Mouse (Mus musculus): ENCODE results near the gene Gm49361. TPM values are rescaled to one million over a fixed set of nuclear protein-coding genes. Genes with fewer than 3 reads are reported as not detected.

Gene Gm49361
- total RNA-seq, 2 experiments from 2014 or later: not detected

DNA sequence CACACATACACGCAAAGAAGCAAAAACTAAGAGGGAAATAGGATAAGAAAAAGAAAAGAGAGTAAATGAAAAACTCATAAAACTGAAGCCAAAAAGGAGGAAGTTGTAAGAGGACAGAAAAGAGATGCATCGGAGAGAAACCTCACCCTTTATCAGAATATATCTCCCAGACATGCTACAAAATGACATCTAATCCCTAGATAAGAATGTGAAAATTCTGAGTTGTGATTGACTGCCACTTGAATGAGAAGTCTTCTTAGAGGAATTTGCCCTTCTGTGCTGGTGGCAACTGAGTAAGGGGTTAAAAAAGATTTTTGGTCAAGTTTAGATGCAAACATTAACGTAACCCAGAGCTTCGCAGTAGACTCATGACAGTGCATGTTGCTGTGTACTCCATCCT is 99.7 kb downstream of the Gm49361 start:
- no peak for ATAC-seq (replicated peaks; ENCODE audit: low FRiP score, poor library complexity, severe bottlenecking)

DNA sequence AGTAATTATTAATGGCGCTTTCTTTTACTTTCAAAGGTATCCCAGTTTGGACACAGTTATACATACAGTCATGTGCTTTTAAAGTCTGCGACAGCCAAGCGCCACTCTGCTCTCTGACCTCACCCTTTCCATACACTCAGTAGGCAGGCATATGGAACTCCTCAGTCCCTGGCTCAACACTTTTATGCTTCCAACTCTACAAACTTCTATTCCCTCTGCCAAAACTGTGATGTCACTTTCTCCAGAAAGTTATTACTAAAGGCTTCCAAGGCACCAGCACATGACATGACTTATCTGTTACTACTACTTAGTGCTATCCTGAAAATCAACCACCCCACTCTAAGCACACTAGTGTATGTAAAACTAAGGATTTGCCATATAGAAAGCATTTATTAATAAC is 106.8 kb downstream of the Gm49361 start:
- ATAC-seq (replicated peaks; ENCODE audit: low FRiP score, poor library complexity, severe bottlenecking): no peak

DNA sequence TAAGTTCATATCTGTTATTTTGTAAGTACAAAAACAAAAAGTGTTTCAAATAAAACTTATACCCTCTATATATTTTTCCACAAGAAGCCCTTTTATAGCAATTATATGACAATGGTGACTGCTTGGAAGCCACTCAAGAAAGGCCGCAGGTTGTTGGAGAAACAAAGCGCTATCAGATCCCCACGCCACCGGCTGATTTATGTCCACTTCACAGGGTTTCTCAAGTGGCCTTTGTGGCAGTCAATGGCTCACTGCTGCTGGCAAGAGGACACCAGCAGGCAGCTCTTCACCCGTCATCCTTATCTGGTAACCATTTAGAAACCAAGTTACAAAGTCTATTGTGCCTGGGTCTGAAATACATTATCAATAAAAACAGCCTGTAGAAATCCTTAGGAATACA is 111.8 kb downstream of the Gm49361 start:
- ATAC-seq (replicated peaks; ENCODE audit: low FRiP score, poor library complexity, severe bottlenecking): no peak

DNA sequence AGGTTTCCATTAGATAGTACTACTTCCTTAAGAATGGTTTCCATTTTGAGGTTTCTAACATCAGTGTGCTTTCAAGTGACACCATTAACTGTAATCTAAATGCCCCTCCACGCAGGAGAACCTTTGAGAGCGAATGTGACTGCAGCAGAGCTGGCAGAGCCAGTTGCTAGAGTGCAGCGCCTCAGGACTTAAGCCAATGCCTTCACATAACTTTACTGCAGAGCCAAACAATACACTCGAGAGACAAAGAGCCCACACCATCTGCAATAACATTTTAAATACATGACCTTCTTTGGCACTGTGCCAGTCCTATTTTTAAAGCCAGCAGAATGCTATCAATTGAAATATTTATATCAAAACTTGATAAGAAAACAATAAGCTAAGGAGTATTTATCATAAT is 116.3 kb downstream of the Gm49361 start:
- ATAC-seq (replicated peaks; ENCODE audit: low FRiP score, poor library complexity, severe bottlenecking): no peak

DNA sequence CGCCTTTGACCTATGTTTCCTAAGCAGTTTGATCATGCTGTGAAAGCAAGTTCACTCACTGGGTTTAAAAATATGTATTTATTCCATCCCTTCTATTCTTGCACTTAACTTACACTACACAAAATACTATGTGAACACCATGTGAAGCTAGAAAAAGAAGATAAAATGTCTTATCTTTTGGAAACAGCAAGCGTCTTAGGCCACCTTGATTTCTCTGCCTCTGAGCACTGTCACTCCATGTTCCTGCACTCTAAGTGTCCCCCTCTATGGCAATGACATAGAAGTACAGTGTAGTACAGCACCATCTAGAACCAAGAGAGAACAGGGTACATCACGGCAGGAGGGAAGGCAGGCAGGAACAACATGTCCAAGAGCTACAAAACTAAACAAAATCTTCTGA is 123.0 kb downstream of the Gm49361 start:
- ATAC-seq (replicated peaks; ENCODE audit: low FRiP score, poor library complexity, severe bottlenecking): peak; percentile 67; the same call in 1 of the 2 replicates

DNA sequence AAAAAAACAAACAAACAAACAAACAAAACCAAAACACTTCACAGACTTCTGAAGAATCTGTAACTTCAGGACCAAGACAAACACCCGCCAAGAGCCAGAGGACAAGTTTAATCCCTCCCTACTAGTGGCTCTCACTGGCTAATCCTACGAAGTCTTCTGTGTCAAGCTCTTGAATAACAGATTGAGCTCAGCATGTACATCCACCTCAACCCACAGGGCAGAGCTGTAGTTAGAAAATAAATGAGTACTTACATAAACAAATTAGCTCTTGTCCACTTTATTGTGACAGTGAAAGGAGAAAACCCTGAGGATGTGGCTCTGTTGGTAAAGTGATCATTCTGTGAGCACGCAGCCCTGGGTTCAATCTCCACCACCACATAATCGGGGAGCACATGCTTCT is 124.2 kb downstream of the Gm49361 start:
- no peak for ATAC-seq (replicated peaks; ENCODE audit: low FRiP score, poor library complexity, severe bottlenecking)

DNA sequence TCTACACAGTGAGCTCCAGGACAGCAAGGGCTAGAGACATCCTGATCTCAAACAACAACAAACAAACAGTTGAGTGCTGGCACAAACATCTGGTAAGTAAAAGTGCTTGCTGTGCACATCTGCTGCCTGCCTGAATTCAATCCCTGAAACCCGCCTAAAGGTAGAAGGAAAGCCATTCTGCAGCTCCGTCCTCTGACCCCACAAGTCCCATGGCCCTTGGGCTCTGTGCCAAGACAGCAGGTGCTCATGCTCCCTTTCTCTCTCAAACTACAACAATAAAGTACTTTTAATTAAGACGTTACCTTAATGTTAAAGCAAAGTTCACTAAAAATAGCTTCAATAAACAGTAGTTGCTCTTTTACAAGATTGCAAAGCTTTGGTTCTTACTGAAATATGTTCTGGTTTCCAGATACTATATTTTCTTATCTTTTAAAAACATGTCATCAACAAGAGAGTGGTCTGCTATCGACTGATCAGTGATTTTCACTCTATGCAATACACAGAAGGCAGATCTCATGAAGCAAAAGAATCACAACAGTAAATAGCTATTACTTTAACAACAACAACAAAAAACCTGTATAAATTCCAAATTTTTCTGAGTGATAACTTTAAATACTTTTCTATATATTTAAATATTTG is 125.2 kb downstream of the Gm49361 start:
- no peak for ATAC-seq (replicated peaks; ENCODE audit: low FRiP score, poor library complexity, severe bottlenecking)

DNA sequence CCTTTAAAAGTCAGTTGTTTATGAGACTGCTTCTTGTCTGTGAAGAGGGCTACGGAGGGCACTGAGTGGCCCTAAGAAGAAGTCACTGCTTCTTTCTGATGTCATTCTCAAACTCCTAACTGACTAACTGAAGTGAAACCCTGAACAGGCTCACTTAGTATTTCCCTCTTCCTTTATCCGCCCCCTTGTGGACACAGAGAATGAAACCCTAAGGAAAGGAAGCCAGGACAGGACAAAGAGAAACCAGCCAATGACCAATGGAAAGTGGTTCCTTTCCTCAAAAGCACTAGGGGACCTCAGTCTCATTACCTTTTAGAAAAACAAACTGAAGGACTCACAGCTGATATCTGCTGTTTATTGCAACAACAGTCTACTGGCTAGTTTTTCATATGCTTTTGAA is 126.4 kb downstream of the Gm49361 start:
- no peak for ATAC-seq (replicated peaks; ENCODE audit: low FRiP score, poor library complexity, severe bottlenecking)

DNA sequence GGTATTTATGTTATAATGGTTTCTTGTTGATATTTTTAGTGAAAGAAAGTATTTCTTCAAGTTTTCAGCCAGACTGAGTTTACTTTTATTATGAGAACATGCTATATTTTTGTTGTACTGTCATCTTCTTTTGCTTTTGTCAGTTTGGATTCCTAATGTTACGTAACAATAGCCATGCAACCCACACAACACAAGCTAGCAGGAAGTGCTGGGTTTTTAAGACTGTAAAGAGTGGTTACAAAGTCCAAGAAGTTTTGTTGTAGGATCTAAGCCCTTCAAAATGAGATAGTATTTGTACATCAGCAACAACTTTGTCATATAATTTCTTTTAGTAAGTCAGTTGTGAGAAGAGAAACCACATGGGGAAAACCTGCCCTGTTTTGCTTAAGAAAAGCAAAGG is 128.2 kb downstream of the Gm49361 start:
- no peak for ATAC-seq (replicated peaks; ENCODE audit: low FRiP score, poor library complexity, severe bottlenecking)

DNA sequence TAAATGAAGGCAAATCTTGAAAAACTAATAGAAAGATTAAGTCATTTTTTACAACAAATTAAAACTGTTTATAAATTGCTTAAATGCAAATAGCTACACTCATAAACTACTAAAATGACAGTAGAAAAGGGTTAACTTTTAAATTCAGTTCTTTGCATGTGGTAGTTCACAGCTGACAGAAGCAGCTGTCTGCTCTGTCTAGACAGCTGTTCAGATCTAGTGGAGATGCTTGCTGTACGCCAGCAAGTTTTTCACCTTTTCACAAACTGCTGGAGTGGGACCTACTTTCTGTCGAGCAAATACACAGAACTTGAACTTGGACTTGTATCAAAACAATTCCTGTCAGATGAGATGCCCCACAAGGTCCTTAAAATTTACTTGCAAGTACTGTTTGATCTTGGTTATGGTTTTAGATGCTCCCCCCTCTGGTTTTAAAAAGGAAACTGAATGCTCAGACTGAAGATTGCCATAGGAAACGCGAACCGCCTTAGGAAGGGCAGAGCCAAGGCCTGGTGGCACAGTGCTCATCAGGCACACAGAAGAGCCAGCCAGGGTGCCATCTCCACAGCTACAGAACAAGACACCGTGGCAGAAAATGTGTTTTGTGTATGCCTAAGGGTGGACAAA is 129.5 kb downstream of the Gm49361 start:
- ATAC-seq (replicated peaks; ENCODE audit: low FRiP score, poor library complexity, severe bottlenecking): no peak

DNA sequence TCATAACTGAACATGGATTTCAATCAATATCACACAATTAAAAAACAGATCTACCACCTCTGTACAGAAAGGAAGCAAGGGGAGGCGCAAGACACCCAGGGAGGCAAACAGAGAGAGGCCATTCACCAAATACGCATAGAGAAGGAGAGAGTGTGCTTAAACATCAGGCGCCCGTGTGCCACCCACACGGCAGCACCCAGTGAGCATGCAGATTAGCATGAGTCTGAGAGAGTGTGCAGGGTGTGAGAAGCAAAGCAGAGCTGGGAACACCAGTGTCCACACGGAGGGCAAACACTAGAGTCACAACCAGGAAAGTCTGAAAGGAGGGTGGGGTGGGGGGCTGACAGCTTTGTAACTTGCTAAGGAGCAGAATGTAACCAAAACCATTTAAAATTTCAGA is 130.1 kb downstream of the Gm49361 start:
- ATAC-seq (replicated peaks; ENCODE audit: low FRiP score, poor library complexity, severe bottlenecking): no peak

DNA sequence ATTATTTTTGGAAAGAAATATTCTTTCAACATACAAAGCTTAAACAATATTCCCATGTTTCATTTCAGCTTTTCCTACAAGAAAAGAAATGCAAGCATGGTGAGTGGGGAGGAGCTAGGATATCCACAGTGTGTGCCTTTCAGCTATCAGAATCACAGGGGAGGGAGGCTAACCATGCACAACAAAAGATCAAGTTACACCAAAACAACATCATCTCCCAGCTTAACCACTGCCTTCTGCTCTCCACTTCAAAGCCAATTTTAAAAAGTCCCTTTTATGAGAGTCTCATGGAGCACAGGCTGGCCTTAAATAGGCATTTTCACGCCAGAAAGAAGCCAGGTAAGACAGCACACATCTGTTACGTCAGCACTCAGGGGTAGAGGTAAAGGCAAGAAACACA is 134.9 kb downstream of the Gm49361 start:
- ATAC-seq (replicated peaks; ENCODE audit: low FRiP score, poor library complexity, severe bottlenecking): no peak

DNA sequence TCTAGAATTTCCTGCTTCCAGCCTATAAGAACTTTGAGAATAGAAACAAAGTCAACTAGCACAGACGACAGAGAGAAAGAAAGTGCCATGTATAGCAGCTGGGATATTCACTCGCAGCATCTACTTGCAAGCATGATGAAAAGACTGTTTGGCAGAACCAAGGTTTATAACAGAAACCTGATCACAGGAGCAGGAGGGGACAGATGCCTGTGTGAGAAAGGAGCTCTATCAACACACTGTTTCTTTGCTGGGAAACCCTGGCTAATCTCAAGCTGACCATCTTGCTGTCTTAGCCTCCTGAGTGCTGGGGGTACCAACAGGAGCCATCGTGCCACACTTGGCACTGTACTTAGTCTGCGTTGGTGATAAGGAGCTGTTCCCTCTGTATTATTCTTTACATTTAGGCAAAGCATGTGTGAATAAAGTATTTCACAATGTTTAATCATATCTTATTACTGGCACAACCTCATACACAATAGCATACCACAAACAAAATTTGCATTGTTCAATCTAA is 136.0 kb downstream of the Gm49361 start:
- ATAC-seq (replicated peaks; ENCODE audit: low FRiP score, poor library complexity, severe bottlenecking): no peak

DNA sequence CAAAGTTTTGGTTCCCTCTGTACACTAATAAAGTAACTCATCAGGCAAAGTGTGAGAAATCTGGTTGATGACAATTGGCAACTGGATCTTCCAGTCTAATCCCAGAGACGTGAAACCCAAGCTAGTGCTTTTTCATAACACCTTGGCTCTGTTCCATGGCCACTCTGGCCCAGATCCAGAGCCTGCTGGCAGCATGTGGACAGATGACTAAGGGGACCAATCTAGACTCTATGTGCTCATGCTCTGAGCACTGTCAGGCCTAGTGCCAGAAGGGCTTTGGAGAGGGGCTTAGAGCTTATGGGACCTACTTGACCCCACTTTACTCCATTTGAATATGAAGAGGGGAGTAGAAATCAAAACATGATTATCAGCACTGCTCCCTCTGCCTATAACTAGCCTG is 138.4 kb downstream of the Gm49361 start:
- ATAC-seq (replicated peaks; ENCODE audit: low FRiP score, poor library complexity, severe bottlenecking): peak; percentile 86

DNA sequence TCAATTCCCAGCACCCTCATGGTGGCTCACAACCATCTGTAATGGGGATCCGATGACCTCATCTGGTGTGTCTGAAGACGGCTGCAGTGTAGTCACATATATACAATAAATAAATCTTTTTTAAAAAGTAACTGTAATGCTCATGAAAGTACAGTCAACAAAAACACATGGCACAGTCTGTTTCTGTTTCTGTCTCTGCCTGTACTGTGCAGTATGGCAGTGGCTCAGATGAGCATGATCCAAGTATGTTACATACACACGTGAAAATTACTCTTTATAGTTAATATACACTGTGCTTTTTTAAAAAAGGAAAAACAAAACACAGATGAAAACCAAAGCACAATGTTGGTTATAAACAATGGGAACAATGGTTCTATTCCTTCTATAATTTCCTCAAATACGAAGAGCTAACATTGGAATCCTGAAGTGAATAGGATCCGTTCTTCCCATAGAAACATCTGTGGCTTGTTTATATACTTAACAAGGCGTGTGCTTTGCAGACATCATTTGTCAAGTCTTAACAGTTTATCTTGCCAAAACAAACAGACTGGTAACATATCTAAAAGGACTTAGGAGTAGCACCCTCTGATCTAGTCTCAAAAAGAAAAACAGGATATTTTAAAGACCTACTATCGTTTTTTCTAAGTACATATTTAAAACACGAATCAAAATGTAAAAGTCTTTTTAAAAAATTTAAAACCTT is 139.1 kb downstream of the Gm49361 start:
- no peak for ATAC-seq (replicated peaks; ENCODE audit: low FRiP score, poor library complexity, severe bottlenecking)

DNA sequence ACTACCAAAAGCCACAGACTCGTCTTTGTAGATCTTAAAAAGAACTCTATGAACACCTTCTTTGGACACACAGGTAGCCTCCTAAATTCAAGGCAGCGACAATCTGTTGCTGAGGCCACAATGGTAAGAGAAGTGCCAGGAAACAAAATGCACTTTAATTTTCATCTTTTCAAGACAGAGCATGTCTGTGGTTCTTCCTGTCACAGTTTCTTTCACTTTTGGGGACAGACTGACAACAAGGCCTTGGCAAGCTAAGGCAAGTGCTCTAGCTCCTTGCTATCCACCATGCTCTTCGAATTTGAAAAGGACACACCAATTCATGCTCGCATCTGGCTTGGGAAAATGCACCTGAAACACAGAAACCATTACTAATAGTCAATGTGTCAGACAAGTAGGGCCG is 152.6 kb downstream of the Gm49361 start:
- no peak for ATAC-seq (replicated peaks; ENCODE audit: low FRiP score, poor library complexity, severe bottlenecking)

Other genes with a start within 250 kb of the Gm49361 start
- not detected in 2 replicates for gene Il17d, start 221.3 kb downstream of the Gm49361 start, total RNA-seq (2015; ENCODE audit: low replicate concordance)
- not detected in 2 replicates for gene Il17d, start 221.3 kb downstream of the Gm49361 start, total RNA-seq (2017; ENCODE audit: low replicate concordance)
- gene Eef1akmt1, start 174.5 kb downstream of the Gm49361 start, total RNA-seq (2015; ENCODE audit: low replicate concordance): 4.6 and 8.5 TPM in 2 replicates
- 3.2 and 7.7 TPM in 2 replicates for gene Eef1akmt1, start 174.5 kb downstream of the Gm49361 start, total RNA-seq (2017; ENCODE audit: low replicate concordance)
- gene Xpo4, start 80.7 kb downstream of the Gm49361 start, total RNA-seq (2015; ENCODE audit: low replicate concordance): 13.1 and 15.7 TPM in 2 replicates
- gene Xpo4, start 80.7 kb downstream of the Gm49361 start, total RNA-seq (2017; ENCODE audit: low replicate concordance): 26.1 and 51.7 TPM in 2 replicates
- 6.3 and 7.9 TPM in 2 replicates for gene Lats2, start 12.3 kb upstream of the Gm49361 start, total RNA-seq (2015; ENCODE audit: low replicate concordance)
- 9.9 and 16.0 TPM in 2 replicates for gene Lats2, start 12.3 kb upstream of the Gm49361 start, total RNA-seq (2017; ENCODE audit: low replicate concordance)
- 35.7 and 47.8 TPM in 2 replicates for gene Sap18, start 52.1 kb upstream of the Gm49361 start, total RNA-seq (2015; ENCODE audit: low replicate concordance)
- 4.3 and 16.0 TPM in 2 replicates for gene Sap18, start 52.1 kb upstream of the Gm49361 start, total RNA-seq (2017; ENCODE audit: low replicate concordance)
- gene Ska3, start 80.1 kb upstream of the Gm49361 start, total RNA-seq (2015; ENCODE audit: low replicate concordance): 10.4 and 16.7 TPM in 2 replicates
- 8.9 and 16.1 TPM in 2 replicates for gene Ska3, start 80.1 kb upstream of the Gm49361 start, total RNA-seq (2017; ENCODE audit: low replicate concordance)
- gene Mrpl57, start 80.1 kb upstream of the Gm49361 start, total RNA-seq (2015; ENCODE audit: low replicate concordance): 4.0 and 15.5 TPM in 2 replicates
- gene Mrpl57, start 80.1 kb upstream of the Gm49361 start, total RNA-seq (2017; ENCODE audit: low replicate concordance): 5.3 and 10.4 TPM in 2 replicates
- gene Zdhhc20, start 144.2 kb upstream of the Gm49361 start, total RNA-seq (2015; ENCODE audit: low replicate concordance): 11.3 and 12.5 TPM in 2 replicates
- gene Zdhhc20, start 144.2 kb upstream of the Gm49361 start, total RNA-seq (2017; ENCODE audit: low replicate concordance): 8.6 and 10.7 TPM in 2 replicates

All from erythroblast, adult 5-6 weeks (primary cell).